In the genomic region with DNA sequence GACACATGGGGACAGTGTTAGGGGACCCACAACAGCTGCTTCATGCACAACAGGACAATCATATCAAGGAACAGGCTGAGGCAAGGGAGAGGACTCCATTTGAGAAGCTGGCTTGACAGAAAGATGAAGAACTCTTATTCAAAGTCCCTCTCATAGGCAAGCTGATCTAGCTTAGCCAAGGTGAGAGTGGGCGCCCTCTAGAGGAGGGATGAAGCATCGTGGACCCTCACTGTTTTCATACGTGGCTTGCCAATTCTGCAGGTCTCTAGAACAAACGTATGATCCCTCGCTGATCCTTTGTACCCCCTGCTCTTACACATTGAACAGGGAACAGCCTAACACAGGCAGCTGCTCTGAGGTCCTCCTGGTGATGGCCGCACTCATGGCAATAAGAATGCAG, we compare ENCODE assay signal across 10 mouse cellular contexts. TPM values are rescaled to one million over a fixed set of nuclear protein-coding genes. Genes with fewer than 3 reads are reported as not detected.
A peak's percentile ranks its signal among the peaks of the same experiment; 100 is the strongest.
DNase-seq lines count a peak whose midpoint lies in the region; ATAC-seq and TF ChIP-seq lines count a peak whose summit lies in the region.
"Had no signal": no experiment of that assay in that cellular context is flagged by ENCODE, and none has a peak within 500 bp of the region (broad histone marks: within the 10 kb centered on the region; RNA-seq: fewer than 3 reads in every experiment).

No protein-coding gene starts in this region.

- ATAC-seq in hindbrain, embryonic 12.5 days (ENCODE audit: low FRiP score): no peak
- ATAC-seq in embryonic facial prominence, embryonic 14.5 days (ENCODE audit: low read depth): no peak

- TF ChIP-seq CTCF in bone marrow, adult 2 months (IDR thresholded peaks at IDR 0.05; ENCODE audit: control insufficient read depth, insufficient read depth, low read length): peak; percentile 90

- no peak for TF ChIP-seq POLR2A in bone marrow, adult 2 months (IDR thresholded peaks at IDR 0.05; ENCODE audit: borderline replicate concordance, control insufficient read depth, low read depth, low read length)

- no peak overlapping the region for H3K4me3 ChIP-seq in hindbrain, embryonic 10.5 days
- H3K4me3 ChIP-seq in hindbrain, embryonic 12.5 days: no peak overlapping the region
- H3K4me3 ChIP-seq in bone marrow, adult 2 months (replicated peaks; ENCODE audit: control insufficient read depth, low read depth, low read length): no peak overlapping the region
- no peak overlapping the region for H3K4me3 ChIP-seq in embryonic facial prominence, embryonic 14.5 days (ENCODE audit: low read depth, low read length)
- H3K4me3 ChIP-seq: erythroblast, embryonic 14.5 days; midbrain, embryonic 12.5 days had no signal

- H3K27me3 ChIP-seq in hindbrain, embryonic 10.5 days (ENCODE audit: insufficient read depth, poor library complexity, severe bottlenecking): peaks cover 24% of the 10 kb centered on the region
- H3K27me3 ChIP-seq in hindbrain, embryonic 12.5 days: peaks cover 6% of the 10 kb centered on the region
- peaks cover 6% of the 10 kb centered on the region; the same call in 1 of the 2 replicates for H3K27me3 ChIP-seq in embryonic facial prominence, embryonic 14.5 days (replicated peaks; ENCODE audit: control insufficient read depth, insufficient read depth, low read length)

- no peak overlapping the region for H3K9ac ChIP-seq in hindbrain, embryonic 12.5 days
- H3K9ac ChIP-seq in embryonic facial prominence, embryonic 14.5 days (ENCODE audit: low read depth, low read length): no peak overlapping the region
- H3K9ac ChIP-seq: midbrain, embryonic 12.5 days had no signal

- H3K4me2 ChIP-seq in hindbrain, embryonic 12.5 days (replicated peaks): no peak overlapping the region
- no peak overlapping the region for H3K4me2 ChIP-seq in embryonic facial prominence, embryonic 14.5 days (ENCODE audit: low read depth, low read length)
- H3K4me2 ChIP-seq: midbrain, embryonic 12.5 days had no signal

- no peaks in the 10 kb centered on the region for H3K36me3 ChIP-seq in hindbrain, embryonic 10.5 days
- no peaks in the 10 kb centered on the region for H3K36me3 ChIP-seq in hindbrain, embryonic 12.5 days
- H3K36me3 ChIP-seq in embryonic facial prominence, embryonic 14.5 days (ENCODE audit: control insufficient read depth, insufficient read depth, low read length): no peaks in the 10 kb centered on the region
- H3K36me3 ChIP-seq: midbrain, embryonic 12.5 days had no signal

- no peak overlapping the region for H3K27ac ChIP-seq in hindbrain, embryonic 10.5 days
- no peak overlapping the region for H3K27ac ChIP-seq in hindbrain, embryonic 12.5 days
- no peak overlapping the region for H3K27ac ChIP-seq in bone marrow, adult 2 months (ENCODE audit: control insufficient read depth, insufficient read depth, low read depth, low read length, poor library complexity)
- H3K27ac ChIP-seq in embryonic facial prominence, embryonic 14.5 days (replicated peaks; ENCODE audit: low read depth, low read length): no peak overlapping the region
- H3K27ac ChIP-seq: midbrain, embryonic 12.5 days had no signal

- peaks cover 23% of the 10 kb centered on the region for H3K4me1 ChIP-seq in hindbrain, embryonic 10.5 days (replicated peaks)
- peaks cover 9% of the 10 kb centered on the region for H3K4me1 ChIP-seq in hindbrain, embryonic 12.5 days
- no peaks in the 10 kb centered on the region for H3K4me1 ChIP-seq in bone marrow, adult 2 months (ENCODE audit: control insufficient read depth, insufficient read depth, low read length)
- H3K4me1 ChIP-seq in embryonic facial prominence, embryonic 14.5 days (ENCODE audit: control insufficient read depth, insufficient read depth, low read length): no peaks in the 10 kb centered on the region

- peaks cover 5% of the 10 kb centered on the region; the same call in 1 of the 2 replicates for H3K9me3 ChIP-seq in hindbrain, embryonic 10.5 days
- H3K9me3 ChIP-seq in hindbrain, embryonic 12.5 days (replicated peaks): peaks cover 6% of the 10 kb centered on the region; the same call in 1 of the 2 replicates
- peaks cover 4% of the 10 kb centered on the region; the same call in 1 of the 2 replicates for H3K9me3 ChIP-seq in embryonic facial prominence, embryonic 14.5 days (ENCODE audit: control insufficient read depth, low read length)
- H3K9me3 ChIP-seq: midbrain, embryonic 12.5 days had no signal

- 21% methylated on average over 6 of the region's 6 CpGs for WGBS in hindbrain, embryonic 10.5 days
- WGBS in hindbrain, embryonic 12.5 days: 13% methylated on average over 6 of the region's 6 CpGs
- 13% methylated on average over 6 of the region's 6 CpGs for WGBS in bone marrow, adult 2 months
- 19% methylated on average over 6 of the region's 6 CpGs for WGBS in embryonic facial prominence, embryonic 14.5 days

- DNase-seq in hindbrain, embryonic 10.5 days (ENCODE audit: low spot score): peak; percentile 60
- DNase-seq in CD8-positive naive resting alpha-beta T cell, adult 2 months (ENCODE audit: low read depth in 2 of 2, low spot score in 2 of 2): peak; percentile 14 to 31
- peak; percentile 80 for DNase-seq in embryonic facial prominence, embryonic 14.5 days (ENCODE audit: low spot score)
- DNase-seq in layer of hippocampus, postnatal 25 days (ENCODE audit: extremely low spot score in 1 of 2, low spot score in 1 of 2): peak; percentile 27 to 64
- DNase-seq in natural killer cell, adult 2 months (ENCODE audit: low spot score in 2 of 2): peak; percentile 32 to 45
- DNase-seq in thymus, postnatal 36 days: peak; percentile 46 to 48

RNA-seq across cellular contexts. Expression of a gene that starts 7.6 kb away (rescaled TPM):
- 3.2 and 4.7 TPM in 2 replicates for polyA plus RNA-seq in hindbrain, embryonic 10.5 days (2016; fragmentation: Nextera tagmentation; extraction: Ambion mirVana)
- 6.0 and 6.5 TPM in 2 replicates for polyA plus RNA-seq in hindbrain, embryonic 12.5 days (2016; fragmentation: Nextera tagmentation; extraction: Ambion mirVana)
- polyA plus RNA-seq in bone marrow, adult 2 months (2011; ENCODE audit: insufficient read depth, insufficient read length, low replicate concordance, missing spikeins): not detected in 2 replicates
- 2.0 and 2.7 TPM in 2 replicates for polyA plus RNA-seq in embryonic facial prominence, embryonic 14.5 days (2014; fragmentation: Nextera tagmentation; extraction: Ambion mirVana)
- total RNA-seq in layer of hippocampus, postnatal 25 days (2021): 10 to 100 TPM; 14.3 to 14.4 TPM
- polyA plus RNA-seq: erythroblast, embryonic 14.5 days had no signal

Comparison
In these comparisons a context has a peak if more than half of its experiments do, and no peak if none do; other contexts are left out.
1. DNase-seq: peak in every context shown above with its lines; median percentile 80 in embryonic facial prominence, embryonic 14.5 days; 60 in hindbrain, embryonic 10.5 days; 47 in thymus, postnatal 36 days; 46 in layer of hippocampus, postnatal 25 days; 38 in natural killer cell, adult 2 months; 22 in CD8-positive naive resting alpha-beta T cell, adult 2 months.